Mouse (Mus musculus) gastrocnemius, postnatal 4 days (tissue): ENCODE measurements around the gene Sqstm1. TPM values are rescaled to one million over a fixed set of nuclear protein-coding genes. Genes with fewer than 3 reads are reported as not detected.

Source experiments
- DNase-seq, 2 experiments: peaks; one replicate each; pipeline ENCODE4 v3.0.0; 2021 to 2022; ENCODE audit warnings: low spot score in 2 of 2, mixed read lengths in 2 of 2
- total RNA-seq, 2 experiments: library from RNA; stranded (reverse); gene quantifications; 2 replicates each; pipeline ENCODE4 v1.2.3; 2021

Gene Sqstm1
- total RNA-seq, 2 experiments from 2014 or later = 204 to 225 TPM

- DNase-seq = no peak
Observed at GRCm38 (mm10) chr11:50231411-50231810, 20.8 kb upstream of the Sqstm1 start.

- no peak for DNase-seq
Observed at GRCm38 (mm10) chr11:50230481-50231304, 20.1 kb upstream of the Sqstm1 start.

DNA sequence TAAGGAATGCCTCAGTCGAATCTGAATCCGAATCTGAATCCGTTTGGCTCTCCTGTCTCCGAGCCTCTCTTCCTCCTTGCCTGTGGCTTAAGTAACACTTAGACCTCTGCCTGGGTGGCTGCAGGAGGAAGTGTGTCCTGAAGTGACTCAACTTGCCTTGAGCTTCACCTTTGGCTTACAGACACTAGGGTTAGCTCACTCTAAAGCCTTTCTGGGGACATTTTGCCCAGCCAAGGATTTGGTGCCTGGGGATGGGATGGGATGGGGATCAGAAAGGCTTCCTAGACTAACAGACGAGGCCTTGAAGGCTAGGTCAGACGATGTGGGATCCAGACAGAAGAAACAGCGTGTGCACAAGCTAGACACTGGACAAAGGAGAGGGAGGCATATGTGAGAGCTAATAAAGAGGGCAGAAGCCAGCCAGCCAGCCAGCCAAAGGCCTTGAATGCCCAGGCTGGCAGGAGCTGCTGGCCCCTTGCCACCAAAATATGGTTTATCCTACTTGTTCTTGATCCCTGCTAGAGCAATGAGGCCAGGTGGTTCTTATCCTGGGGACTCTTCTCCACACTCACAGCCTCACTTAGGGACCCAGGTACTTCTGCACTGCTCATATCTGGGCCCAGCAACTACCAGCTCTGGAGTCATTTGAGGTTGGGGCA, 18.8 kb upstream of the Sqstm1 start:
- no peak for DNase-seq

GRCm38 (mm10) chr11:50228772-50229171, 18.1 kb upstream of the Sqstm1 start:
- no peak for DNase-seq

DNA sequence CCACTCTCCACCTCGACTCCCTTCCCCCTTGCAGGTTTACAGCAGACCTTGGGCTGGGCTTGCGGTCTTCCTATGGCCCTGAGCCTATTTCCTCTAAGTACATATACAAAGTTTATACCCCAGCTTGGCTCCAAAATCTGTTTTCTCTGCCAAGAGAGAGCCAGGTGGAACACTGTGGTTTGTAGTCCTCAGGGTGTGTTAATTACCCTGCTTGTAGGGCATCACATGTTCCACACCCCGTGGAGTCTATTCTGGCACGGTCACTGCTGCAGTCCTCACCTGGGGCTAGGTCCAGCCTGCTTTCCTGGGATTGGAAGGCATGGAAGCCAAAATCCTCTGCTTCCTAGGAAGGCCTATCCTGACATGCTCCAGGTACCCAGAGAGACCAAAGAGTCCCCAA, 17.1 kb upstream of the Sqstm1 start:
- DNase-seq = no peak

DNA sequence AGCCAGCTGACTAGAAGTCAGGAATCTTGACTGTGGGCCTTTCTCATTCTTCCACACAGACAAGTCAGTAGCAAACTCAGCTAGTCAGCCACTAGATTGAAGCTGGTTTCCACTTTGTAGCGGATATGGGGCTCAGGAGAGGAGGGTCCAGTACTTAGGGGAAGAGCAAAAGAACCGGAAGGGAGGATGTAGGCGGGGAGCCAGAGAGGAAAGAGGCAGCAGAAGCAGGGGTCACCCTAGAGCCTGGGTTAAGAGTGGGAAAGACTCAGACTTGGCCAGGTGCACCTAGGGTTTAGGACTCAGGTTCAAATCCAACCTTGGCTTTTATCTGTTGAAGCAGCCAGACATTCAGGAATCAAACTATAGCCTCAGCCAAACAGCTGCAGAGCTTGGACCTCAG, 16.6 kb upstream of the Sqstm1 start:
- no peak for DNase-seq

GRCm38 (mm10) chr11:50226406-50226805, 15.8 kb upstream of the Sqstm1 start:
- no peak for DNase-seq

GRCm38 (mm10) chr11:50225611-50226378, 15.2 kb upstream of the Sqstm1 start:
- DNase-seq = peak in 1 of 2 experiments; percentile 45

DNA sequence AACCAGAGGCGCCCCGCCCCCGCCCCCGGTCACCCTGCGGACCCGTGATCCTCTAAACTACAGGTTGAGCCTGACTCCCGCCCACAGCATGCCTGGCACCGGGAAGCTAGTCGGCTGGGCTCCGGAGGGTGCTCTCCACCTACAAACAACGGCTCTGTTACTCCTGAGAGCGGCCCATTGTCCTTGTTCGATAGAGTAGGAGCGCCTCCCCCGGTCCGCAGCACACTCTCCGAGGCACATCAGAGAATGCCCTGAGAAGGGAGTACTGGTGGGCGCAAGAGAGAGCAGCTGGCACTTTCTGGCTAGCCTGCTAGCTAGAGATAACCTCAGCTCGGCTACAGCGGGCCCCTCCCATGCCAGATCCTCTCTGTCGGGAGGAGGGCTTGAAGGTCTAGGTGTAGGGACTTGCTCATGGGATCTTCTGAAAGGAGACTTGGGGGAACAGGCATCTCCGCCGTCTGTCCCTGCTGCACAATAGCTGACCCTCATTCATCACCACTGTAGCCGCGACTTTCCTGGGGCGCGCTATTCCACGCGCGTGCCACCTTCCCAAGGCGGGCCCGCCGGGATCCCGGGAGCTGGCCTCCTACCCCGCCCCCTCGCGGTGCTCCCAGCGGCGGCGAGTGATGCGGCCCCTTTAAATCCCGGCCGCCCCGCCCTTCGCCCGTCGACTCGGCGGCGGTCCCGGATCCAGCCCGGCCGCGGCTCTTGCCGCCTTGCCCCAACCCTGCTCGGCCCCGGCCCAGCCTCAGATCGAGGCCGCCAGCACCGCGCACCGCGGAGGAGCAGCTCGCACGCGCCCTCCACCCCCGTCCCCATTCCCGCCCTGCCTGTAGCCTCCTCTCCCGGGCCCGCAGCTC, 14.3 kb upstream of the Sqstm1 start:
- DNase-seq = peak; percentile 75 to 86

GRCm38 (mm10) chr11:50223783-50224662, 13.4 kb upstream of the Sqstm1 start:
- no peak for DNase-seq

- DNase-seq = no peak
Observed at GRCm38 (mm10) chr11:50222559-50223276, 12.1 kb upstream of the Sqstm1 start.

GRCm38 (mm10) chr11:50219833-50220232, 9.2 kb upstream of the Sqstm1 start:
- DNase-seq = no peak

GRCm38 (mm10) chr11:50217811-50218210, 7.2 kb upstream of the Sqstm1 start:
- DNase-seq = no peak

DNA sequence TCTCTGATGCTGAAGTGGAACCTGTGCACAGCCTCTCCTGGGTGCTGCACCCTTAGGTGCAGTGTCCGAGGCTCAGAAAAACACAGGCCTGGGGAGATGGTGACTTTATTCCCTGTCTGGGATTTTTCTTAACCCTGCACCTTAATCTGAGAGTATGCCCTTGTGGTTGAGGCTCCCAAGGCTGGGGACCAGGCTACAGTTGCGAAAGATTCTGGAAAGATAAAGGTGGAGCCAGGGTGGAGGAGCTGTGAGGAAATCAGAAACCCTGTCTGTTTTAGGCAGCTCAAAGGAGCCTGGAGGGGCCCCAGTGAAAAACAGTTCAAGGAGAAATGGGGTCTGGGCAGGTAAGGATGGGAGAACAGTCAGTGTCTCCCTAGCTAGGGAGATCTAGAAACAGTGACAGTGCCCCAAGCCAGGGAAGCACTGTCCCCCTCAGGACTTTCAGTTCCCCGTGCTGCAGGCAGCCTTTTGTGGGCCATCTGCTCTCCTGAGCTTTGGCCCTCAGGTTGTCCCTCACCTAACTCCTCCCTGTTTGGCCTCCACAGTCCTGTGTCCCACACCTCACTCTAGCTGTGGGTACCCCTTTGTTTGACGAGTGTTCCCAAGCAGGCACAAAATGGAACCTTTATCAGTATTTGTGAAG, 6.2 kb upstream of the Sqstm1 start:
- DNase-seq = no peak

DNA sequence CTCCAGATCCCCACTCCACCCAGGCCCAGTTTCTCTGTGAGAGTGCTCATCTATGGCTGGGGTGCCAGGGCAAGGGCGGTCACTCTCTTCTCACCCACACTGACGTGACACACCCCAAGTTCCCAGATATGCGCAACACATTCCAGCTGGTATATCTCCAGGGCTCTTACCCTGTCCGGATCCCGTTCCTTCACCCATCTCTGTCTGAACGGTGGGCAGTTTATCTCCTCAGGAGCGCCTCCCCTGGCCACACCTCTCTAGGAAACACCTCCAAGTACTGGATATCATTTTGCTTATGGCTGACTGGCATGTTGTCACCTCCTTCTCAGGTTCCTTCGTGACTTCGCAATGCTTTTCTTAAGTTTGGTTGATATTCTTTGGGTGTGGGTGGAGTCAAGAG, 5.0 kb upstream of the Sqstm1 start:
- DNase-seq = no peak

DNA sequence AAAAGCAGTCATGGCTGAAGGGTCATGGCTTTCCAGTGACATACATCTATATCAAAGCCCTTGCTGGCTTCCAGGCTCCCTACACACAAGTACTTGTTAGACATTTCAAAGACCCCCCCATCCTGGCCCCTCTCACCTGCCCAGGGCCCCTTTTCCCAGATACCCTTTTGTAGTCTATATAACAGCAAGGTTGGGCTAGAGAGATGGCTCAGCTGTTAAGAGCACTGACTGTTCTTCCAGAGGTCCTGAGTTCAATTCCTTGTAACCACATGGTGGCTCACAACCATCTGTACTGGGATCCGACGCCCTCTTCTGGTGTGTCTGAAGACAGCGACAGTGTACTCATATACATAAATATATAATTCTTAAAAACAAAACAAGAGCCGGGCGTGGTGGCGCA, 4.0 kb upstream of the Sqstm1 start:
- DNase-seq = no peak

- peak in 1 of 2 experiments; percentile 63 for DNase-seq
Observed at GRCm38 (mm10) chr11:50212848-50213758, 2.5 kb upstream of the Sqstm1 start.
